Mouse (Mus musculus): ENCODE data around the gene Rlf.
A peak's percentile ranks its signal among the peaks of the same experiment; 100 is the strongest.

The Rlf gene

GRCm38 (mm10) chr4:121163501-121164030 is 51.3 kb downstream of the Rlf start:
- DNase-seq, result no peak

- DNase-seq, result no peak
Measured at GRCm38 (mm10) chr4:121109126-121109525, 105.8 kb downstream of the Rlf start, which contains the start of gene Tmco2. Gene Tmco2 (minus strand): TSS chr4:121109226.

GRCm38 (mm10) chr4:121103304-121103703 is 111.6 kb downstream of the Rlf start:
- DNase-seq, result no peak

GRCm38 (mm10) chr4:121097650-121098378 is 117.1 kb downstream of the Rlf start, which contains the start of gene Zmpste24:
Gene Zmpste24 (minus strand): TSS chr4:121098241.
- peak; percentile 59 to 81 for DNase-seq

Measured in spleen, adult 18-20 months (tissue).